Mouse (Mus musculus): ENCODE results near the gene Col4a4. TPM values are rescaled to one million over a fixed set of nuclear protein-coding genes. Genes with fewer than 3 reads are reported as not detected.

Col4a4 gene
- total RNA-seq, 2 experiments from 2014 or later = 0.04 TPM; not detected in 1

GRCm38 (mm10) chr1:82585981-82586380 is 668 bp downstream of the Col4a4 start:
- ATAC-seq (replicated peaks; ENCODE audit: poor library complexity) = no peak

- ATAC-seq (replicated peaks; ENCODE audit: poor library complexity) = no peak
Observed at GRCm38 (mm10) chr1:82578320-82578719, 8.3 kb downstream of the Col4a4 start.

- ATAC-seq (replicated peaks; ENCODE audit: poor library complexity) = peak; percentile 74
Observed at GRCm38 (mm10) chr1:82577915-82578314, 8.7 kb downstream of the Col4a4 start.

GRCm38 (mm10) chr1:82577339-82577738 is 9.3 kb downstream of the Col4a4 start:
- no peak for ATAC-seq (replicated peaks; ENCODE audit: poor library complexity)

- ATAC-seq (replicated peaks; ENCODE audit: poor library complexity) = no peak
Observed at GRCm38 (mm10) chr1:82576182-82576581, 10.5 kb downstream of the Col4a4 start.

- ATAC-seq (replicated peaks; ENCODE audit: poor library complexity) = no peak
Observed at GRCm38 (mm10) chr1:82575681-82576080, 11.0 kb downstream of the Col4a4 start.

- peak; percentile 52; the same call in 1 of the 2 replicates for ATAC-seq (replicated peaks; ENCODE audit: poor library complexity)
Observed at GRCm38 (mm10) chr1:82571758-82572157, 14.9 kb downstream of the Col4a4 start.

- no peak for ATAC-seq (replicated peaks; ENCODE audit: poor library complexity)
Observed at GRCm38 (mm10) chr1:82569405-82569804, 17.2 kb downstream of the Col4a4 start.

- ATAC-seq (replicated peaks; ENCODE audit: poor library complexity) = no peak
Observed at GRCm38 (mm10) chr1:82560223-82560622, 26.4 kb downstream of the Col4a4 start.

GRCm38 (mm10) chr1:82554889-82555288 is 31.8 kb downstream of the Col4a4 start:
- no peak for ATAC-seq (replicated peaks; ENCODE audit: poor library complexity)

- ATAC-seq (replicated peaks; ENCODE audit: poor library complexity) = peak; percentile 76
Observed at GRCm38 (mm10) chr1:82554443-82554850, 32.2 kb downstream of the Col4a4 start.

GRCm38 (mm10) chr1:82545199-82545960 is 41.3 kb downstream of the Col4a4 start:
- ATAC-seq (replicated peaks; ENCODE audit: poor library complexity) = no peak

- ATAC-seq (replicated peaks; ENCODE audit: poor library complexity) = no peak
Observed at GRCm38 (mm10) chr1:82544419-82545185, 42.0 kb downstream of the Col4a4 start.

GRCm38 (mm10) chr1:82543934-82544333 is 42.7 kb downstream of the Col4a4 start:
- ATAC-seq (replicated peaks; ENCODE audit: poor library complexity) = no peak

- ATAC-seq (replicated peaks; ENCODE audit: poor library complexity) = no peak
Observed at GRCm38 (mm10) chr1:82540056-82540455, 46.6 kb downstream of the Col4a4 start.

GRCm38 (mm10) chr1:82537848-82538247 is 48.8 kb downstream of the Col4a4 start:
- no peak for ATAC-seq (replicated peaks; ENCODE audit: poor library complexity)

GRCm38 (mm10) chr1:82536515-82537174 is 50.0 kb downstream of the Col4a4 start:
- ATAC-seq (replicated peaks; ENCODE audit: poor library complexity) = no peak

- no peak for ATAC-seq (replicated peaks; ENCODE audit: poor library complexity)
Observed at GRCm38 (mm10) chr1:82527931-82528330, 58.7 kb downstream of the Col4a4 start.

- ATAC-seq (replicated peaks; ENCODE audit: poor library complexity) = no peak
Observed at GRCm38 (mm10) chr1:82491954-82492353, 94.7 kb downstream of the Col4a4 start.

- ATAC-seq (replicated peaks; ENCODE audit: poor library complexity) = no peak
Observed at GRCm38 (mm10) chr1:82486371-82486770, 100.3 kb downstream of the Col4a4 start.

- no peak for ATAC-seq (replicated peaks; ENCODE audit: poor library complexity)
Observed at GRCm38 (mm10) chr1:82482371-82482770, 104.3 kb downstream of the Col4a4 start.
